Mouse (Mus musculus) liver, embryonic 18 days (tissue): ENCODE measurements around the gene Fkbp6. TPM values are rescaled to one million over a fixed set of nuclear protein-coding genes. Genes with fewer than 3 reads are reported as not detected.

ENCODE experiments used
- polyA plus RNA-seq: library from polyadenylated mRNA; depleted of rRNA; stranded (reverse); fragments of >200 nt; gene quantifications from 2 replicates; pipeline ENCODE4 v1.2.3, GENCODE M21; 2012; rRNA removed

Gene Fkbp6
- 0.07 TPM in 1 of 2 replicates, not detected in the other for polyA plus RNA-seq

GRCm38 (mm10) chr5:135349862-135350261 is at the start of gene Fkbp6:
Gene Fkbp6, minus strand, starts transcription at chr5:135350044.

GRCm38 (mm10) chr5:135394004-135394823 is 44.4 kb upstream of the Fkbp6 start, which contains the start of gene Pom121:
Gene Pom121, minus strand, starts transcription at chr5:135394546.

GRCm38 (mm10) chr5:135369787-135370654 is 20.2 kb upstream of the Fkbp6 start, which contains the start of gene Nsun5:
Gene Nsun5, plus strand, starts transcription at chr5:135369953.

GRCm38 (mm10) chr5:135352995-135353394 is 3.2 kb upstream of the Fkbp6 start, which contains the start of gene Trim50:
Gene Trim50, plus strand, starts transcription at chr5:135353295.

GRCm38 (mm10) chr5:135251079-135251454 is 98.8 kb downstream of the Fkbp6 start, which contains the start of gene Fzd9:
Gene Fzd9, minus strand, starts transcription at chr5:135251230.

Other genes starting within 250 kb of the Fkbp6 start
- 5.9 and 6.0 TPM in 2 replicates for gene Tbl2, start 200.4 kb downstream of the Fkbp6 start, polyA plus RNA-seq
- gene Bcl7b, start 181.8 kb downstream of the Fkbp6 start, polyA plus RNA-seq = 9.2 and 10.1 TPM in 2 replicates
- gene Baz1b, start 162.8 kb downstream of the Fkbp6 start, polyA plus RNA-seq = 13.8 and 16.7 TPM in 2 replicates
- gene Fzd9, start 98.8 kb downstream of the Fkbp6 start, polyA plus RNA-seq = 0.13 and 0.14 TPM in 2 replicates
- gene Trim50, start 3.3 kb upstream of the Fkbp6 start, polyA plus RNA-seq = not detected in 2 replicates
- gene Nsun5, start 19.9 kb upstream of the Fkbp6 start, polyA plus RNA-seq = 9.6 and 9.8 TPM in 2 replicates
- gene Pom121, start 44.5 kb upstream of the Fkbp6 start, polyA plus RNA-seq = 3.0 and 3.6 TPM in 2 replicates
- gene Hip1, start 195.1 kb upstream of the Fkbp6 start, polyA plus RNA-seq = 2.8 and 3.3 TPM in 2 replicates
- not detected in 2 replicates for gene Ccl26, start 213.5 kb upstream of the Fkbp6 start, polyA plus RNA-seq
- 10.4 and 22.5 TPM in 2 replicates for gene Ccl24, start 223.0 kb upstream of the Fkbp6 start, polyA plus RNA-seq